15 mouse cellular contexts compared by ENCODE assay signal in genomic region chr9:113340838-113341237, GRCm38 (mm10).
DNase-seq lines count a peak whose midpoint lies in the region; ATAC-seq lines count a peak whose summit lies in the region.
"Had no signal": no experiment of that assay in that cellular context is flagged by ENCODE, and none has a peak within 500 bp of the region (broad histone marks: within the 10 kb centered on the region; RNA-seq: fewer than 3 reads in every experiment).

No protein-coding gene starts in this region.

- no peak overlapping the region for H3K4me3 ChIP-seq in kidney, embryonic 16.5 days (ENCODE audit: low read length)
- no peak overlapping the region for H3K4me3 ChIP-seq in forebrain, embryonic 10.5 days
- H3K4me3 ChIP-seq: hindbrain, embryonic 12.5 days; midbrain, embryonic 13.5 days had no signal

- H3K27ac ChIP-seq in kidney, embryonic 16.5 days (ENCODE audit: low read length), result no peak overlapping the region
- H3K27ac ChIP-seq in forebrain, embryonic 10.5 days, result no peak overlapping the region
- H3K27ac ChIP-seq: hindbrain, embryonic 12.5 days; liver, embryonic 14.5 days; midbrain, embryonic 13.5 days had no signal

- H3K4me2 ChIP-seq in kidney, embryonic 16.5 days (replicated peaks; ENCODE audit: low read depth, low read length), result no peak overlapping the region
- H3K4me2 ChIP-seq: hindbrain, embryonic 12.5 days; midbrain, embryonic 13.5 days had no signal

- no peaks in the 10 kb centered on the region for H3K36me3 ChIP-seq in kidney, embryonic 16.5 days (ENCODE audit: insufficient read depth, low read length)
- no peaks in the 10 kb centered on the region for H3K36me3 ChIP-seq in forebrain, embryonic 10.5 days (replicated peaks)
- H3K36me3 ChIP-seq: hindbrain, embryonic 12.5 days; midbrain, embryonic 13.5 days had no signal

- peak; percentile 62 for ATAC-seq in kidney, embryonic 16.5 days (ENCODE audit: low FRiP score, low TSS enrichment)
- ATAC-seq: activated CD4-positive, CD25-positive, alpha-beta regulatory T cell, adult 4 months; forebrain, postnatal 0 days; midbrain, embryonic 13.5 days had no signal

- no peaks in the 10 kb centered on the region for H3K27me3 ChIP-seq in kidney, embryonic 16.5 days (ENCODE audit: insufficient read depth, low read length)
- no peaks in the 10 kb centered on the region for H3K27me3 ChIP-seq in forebrain, embryonic 10.5 days (ENCODE audit: poor library complexity, severe bottlenecking)
- H3K27me3 ChIP-seq: hindbrain, embryonic 12.5 days; midbrain, embryonic 13.5 days had no signal

- peak; percentile 18 for DNase-seq in adrenal gland, postnatal 14 days
- DNase-seq in adrenal gland, postnatal 4 days (ENCODE audit: low spot score in 2 of 2), result no peak
- DNase-seq in kidney, adult 18-20 months, result no peak
- peak; percentile 55 for DNase-seq in Muller cell, postnatal 12 days (ENCODE audit: inconsistent ontology term)
- DNase-seq in left cerebral cortex, adult 18-20 months (ENCODE audit: low spot score in 2 of 2), result peak; percentile 59 to 73
- DNase-seq in forebrain, embryonic 10.5 days (ENCODE audit: extremely low spot score, low spot score), result no peak
- no peak for DNase-seq in ovary, postnatal 36 days (ENCODE audit: low spot score)
- DNase-seq: B cell, adult 2 months; forebrain, postnatal 0 days; lung, postnatal 36 days had no signal

- no peak overlapping the region for H3K9ac ChIP-seq in kidney, embryonic 16.5 days (replicated peaks; ENCODE audit: low read length)
- H3K9ac ChIP-seq: forebrain, postnatal 0 days; hindbrain, embryonic 12.5 days; liver, embryonic 14.5 days; midbrain, embryonic 13.5 days had no signal

- WGBS in kidney, embryonic 16.5 days, result 46% methylated on average over 6 of the region's 6 CpGs
- 58% methylated on average over 6 of the region's 6 CpGs for WGBS in forebrain, embryonic 10.5 days

- no peaks in the 10 kb centered on the region for H3K9me3 ChIP-seq in kidney, embryonic 16.5 days (ENCODE audit: low read length)
- no peaks in the 10 kb centered on the region for H3K9me3 ChIP-seq in forebrain, embryonic 10.5 days
- H3K9me3 ChIP-seq: hindbrain, embryonic 12.5 days; midbrain, embryonic 13.5 days had no signal

- no peaks in the 10 kb centered on the region for H3K4me1 ChIP-seq in kidney, embryonic 16.5 days (ENCODE audit: insufficient read depth, low read length)
- no peaks in the 10 kb centered on the region for H3K4me1 ChIP-seq in forebrain, embryonic 10.5 days
- H3K4me1 ChIP-seq: midbrain, embryonic 13.5 days had no signal

Comparison
In these comparisons a context has a peak if more than half of its experiments do, and no peak if none do; other contexts are left out.
1. DNase-seq: peak in adrenal gland, postnatal 14 days (single experiment), Muller cell, postnatal 12 days (single experiment) and left cerebral cortex, adult 18-20 months (2 of 2); none in adrenal gland, postnatal 4 days (0 of 2), kidney, adult 18-20 months (single experiment), forebrain, embryonic 10.5 days (single experiment) and ovary, postnatal 36 days (single experiment).